Mouse (Mus musculus) stomach, embryonic 16.5 days (tissue): ENCODE data around the gene Arl3. TPM values are rescaled to one million over a fixed set of nuclear protein-coding genes. Genes with fewer than 3 reads are reported as not detected.

Experiments used
- ATAC-seq: fragments of 200-750 bp; cut with Nextera tagmentation; 2 replicates; pipeline ENCODE4 v1.8.0; 2017; ENCODE audit warnings: moderate number of reproducible peaks, moderate TSS enrichment; ENCODE audit not compliant: insufficient read depth, low FRiP score
- H3K27ac ChIP-seq: fragments of 300-500 bp; sonication (generic); 2 replicates; pipeline ENCODE4 v1.5.1; 2014; ENCODE audit warnings: low read length
- H3K27me3 ChIP-seq: fragments of 300-500 bp; sonication (generic); 2 replicates; pipeline ENCODE4 v1.6.1; 2014; ENCODE audit warnings: low read length, control low read depth, mixed read lengths; ENCODE audit not compliant: control insufficient read depth, insufficient read depth
- H3K36me3 ChIP-seq: fragments of 300-500 bp; sonication (generic); 2 replicates; pipeline ENCODE4 v1.6.1; 2014; ENCODE audit warnings: low read length; ENCODE audit not compliant: control insufficient read depth, insufficient read depth
- H3K4me1 ChIP-seq: fragments of 300-500 bp; sonication (generic); 2 replicates; pipeline ENCODE4 v1.6.1; 2014; ENCODE audit warnings: low read length, control low read depth, mixed read lengths; ENCODE audit not compliant: control insufficient read depth, insufficient read depth
- H3K4me2 ChIP-seq: fragments of 300-500 bp; sonication (generic); 2 replicates; pipeline ENCODE4 v1.6.1; 2014; ENCODE audit warnings: low read depth, low read length, mixed read lengths
- H3K4me3 ChIP-seq: fragments of 300-500 bp; sonication (generic); replicated peaks from 2 replicates; pipeline ENCODE4 v1.5.1; 2014; ENCODE audit warnings: mild to moderate bottlenecking, low read length
- H3K9ac ChIP-seq: fragments of 300-500 bp; sonication (generic); 2 replicates; pipeline ENCODE4 v1.6.1; 2014; ENCODE audit warnings: low read length
- H3K9me3 ChIP-seq: fragments of 300-500 bp; sonication (generic); replicated peaks from 2 replicates; pipeline ENCODE4 v1.6.1; 2016; ENCODE audit warnings: low read length, control low read depth; ENCODE audit not compliant: control insufficient read depth
- WGBS: fragments of 180-500 bp; shearing (Covaris S2); extraction: QIAGEN DNeasy Blood & Tissue Kit; methylation state at CpG from one replicate; pipeline ENCODE4 v1.1.7; 2014; 5-methylcytosine and 5-hydroxymethylcytosine counted together
- polyA plus RNA-seq: library from polyadenylated mRNA; unstranded; fragments of >200 nt; fragmentation: Nextera tagmentation; extraction: Ambion mirVana; gene quantifications from 2 replicates; pipeline ENCODE4 v1.2.1, GENCODE M21; 2015

Arl3 gene
- polyA plus RNA-seq, 1 experiment from 2014 or later: 105 TPM

- Histone ChIP-seq H3K4me1 (peaks cover 71% of the 10 kb centered on the region), H3K36me3 (peaks cover 1% of the 10 kb centered on the region), H3K9ac (peak overlapping the region; percentile 22; the same call in 1 of the 2 replicates), H3K9me3 (no peaks in the 10 kb centered on the region), H3K27me3 (no peaks in the 10 kb centered on the region), H3K4me2 (no peak overlapping the region), H3K27ac (peak overlapping the region; percentile 80), H3K4me3 (no peak overlapping the region)
- 59% methylated on average over 1 of the region's 1 CpGs for WGBS
- ATAC-seq: no peak
These were observed 65.2 kb downstream of the Arl3 start for GRCm38 (mm10) chr19:46507806-46508205.

- peak overlapping the region; percentile 56 for H3K27ac ChIP-seq
- no peaks in the 10 kb centered on the region for H3K27me3 ChIP-seq
- H3K4me3 ChIP-seq: no peak overlapping the region
- peaks cover 71% of the 10 kb centered on the region for H3K4me1 ChIP-seq
- no peak for ATAC-seq
- no peaks in the 10 kb centered on the region for H3K9me3 ChIP-seq
- peak overlapping the region; percentile 53; the same call in 1 of the 2 replicates for H3K9ac ChIP-seq
- peak overlapping the region; percentile 93; the same call in 1 of the 2 replicates for H3K4me2 ChIP-seq
- H3K36me3 ChIP-seq: no peaks in the 10 kb centered on the region
- WGBS: 71% methylated on average over 8 of the region's 8 CpGs
These were observed 65.8 kb downstream of the Arl3 start for GRCm38 (mm10) chr19:46507181-46507581.

- no peaks in the 10 kb centered on the region for H3K9me3 ChIP-seq
- H3K27me3 ChIP-seq: no peaks in the 10 kb centered on the region
- 78% methylated on average over 3 of the region's 3 CpGs for WGBS
- H3K4me2 ChIP-seq: peak overlapping the region; percentile 93
- peak overlapping the region; percentile 53 for H3K9ac ChIP-seq
- no peak for ATAC-seq
- peak overlapping the region; percentile 100; the same call in 1 of the 2 replicates for H3K27ac ChIP-seq
- peak overlapping the region; percentile 94 for H3K4me3 ChIP-seq
- H3K4me1 ChIP-seq: peaks cover 69% of the 10 kb centered on the region
- no peaks in the 10 kb centered on the region for H3K36me3 ChIP-seq
These were observed 66.7 kb downstream of the Arl3 start for GRCm38 (mm10) chr19:46506372-46506717.

GRCm38 (mm10) chr19:46505646-46506371 is 67.2 kb downstream of the Arl3 start:
- peak overlapping the region; percentile 100 for H3K27ac ChIP-seq
- no peaks in the 10 kb centered on the region for H3K36me3 ChIP-seq
- H3K4me3 ChIP-seq: peak overlapping the region; percentile 94
- peaks cover 63% of the 10 kb centered on the region for H3K4me1 ChIP-seq
- H3K4me2 ChIP-seq: peak overlapping the region; percentile 93
- WGBS: 66% methylated on average over 8 of the region's 8 CpGs
- H3K27me3 ChIP-seq: no peaks in the 10 kb centered on the region
- no peak for ATAC-seq
- no peaks in the 10 kb centered on the region for H3K9me3 ChIP-seq
- H3K9ac ChIP-seq: peak overlapping the region; percentile 53

GRCm38 (mm10) chr19:46504822-46505417 is 68.1 kb downstream of the Arl3 start:
- 49% methylated on average over 9 of the region's 9 CpGs for WGBS
- Histone ChIP-seq H3K4me3 (peak overlapping the region; percentile 94), H3K4me1 (peaks cover 54% of the 10 kb centered on the region), H3K4me2 (peak overlapping the region; percentile 93), H3K27ac (peak overlapping the region; percentile 100), H3K9ac (peak overlapping the region; percentile 99), H3K36me3 (no peaks in the 10 kb centered on the region), H3K9me3 (no peaks in the 10 kb centered on the region), H3K27me3 (no peaks in the 10 kb centered on the region)
- ATAC-seq: no peak

- ATAC-seq: peak; percentile 34; the same call in 1 of the 2 replicates
- H3K9ac ChIP-seq: peak overlapping the region; percentile 99
- no peaks in the 10 kb centered on the region for H3K36me3 ChIP-seq
- H3K27me3 ChIP-seq: no peaks in the 10 kb centered on the region
- H3K27ac ChIP-seq: peak overlapping the region; percentile 100
- peak overlapping the region; percentile 93 for H3K4me2 ChIP-seq
- no peaks in the 10 kb centered on the region for H3K9me3 ChIP-seq
- H3K4me1 ChIP-seq: peaks cover 46% of the 10 kb centered on the region
- peak overlapping the region; percentile 94 for H3K4me3 ChIP-seq
- 7% methylated on average over 4 of the region's 4 CpGs for WGBS
These were observed 68.9 kb downstream of the Arl3 start for GRCm38 (mm10) chr19:46504085-46504552.

GRCm38 (mm10) chr19:46503351-46504084 is 69.5 kb downstream of the Arl3 start:
- Histone ChIP-seq H3K27me3 (no peaks in the 10 kb centered on the region), H3K4me2 (peak overlapping the region; percentile 93), H3K36me3 (no peaks in the 10 kb centered on the region), H3K4me3 (peak overlapping the region; percentile 94), H3K27ac (peak overlapping the region; percentile 100), H3K9me3 (no peaks in the 10 kb centered on the region), H3K4me1 (peaks cover 40% of the 10 kb centered on the region), H3K9ac (peak overlapping the region; percentile 99)
- under 1% methylated on average over 21 of the region's 21 CpGs for WGBS
- peak; percentile 67 for ATAC-seq

- no peaks in the 10 kb centered on the region for H3K27me3 ChIP-seq
- peak overlapping the region; percentile 99 for H3K9ac ChIP-seq
- peak overlapping the region; percentile 100 for H3K27ac ChIP-seq
- H3K4me3 ChIP-seq: peak overlapping the region; percentile 94
- no peaks in the 10 kb centered on the region for H3K9me3 ChIP-seq
- H3K4me2 ChIP-seq: peak overlapping the region; percentile 93
- no peak for ATAC-seq
- peaks cover 31% of the 10 kb centered on the region for H3K4me1 ChIP-seq
- no peaks in the 10 kb centered on the region for H3K36me3 ChIP-seq
- under 1% methylated on average over 53 of the region's 53 CpGs for WGBS
These were observed 70.4 kb downstream of the Arl3 start for GRCm38 (mm10) chr19:46502471-46503166.
